Mouse (Mus musculus): ENCODE measurements around the gene Armc8.

DNA sequence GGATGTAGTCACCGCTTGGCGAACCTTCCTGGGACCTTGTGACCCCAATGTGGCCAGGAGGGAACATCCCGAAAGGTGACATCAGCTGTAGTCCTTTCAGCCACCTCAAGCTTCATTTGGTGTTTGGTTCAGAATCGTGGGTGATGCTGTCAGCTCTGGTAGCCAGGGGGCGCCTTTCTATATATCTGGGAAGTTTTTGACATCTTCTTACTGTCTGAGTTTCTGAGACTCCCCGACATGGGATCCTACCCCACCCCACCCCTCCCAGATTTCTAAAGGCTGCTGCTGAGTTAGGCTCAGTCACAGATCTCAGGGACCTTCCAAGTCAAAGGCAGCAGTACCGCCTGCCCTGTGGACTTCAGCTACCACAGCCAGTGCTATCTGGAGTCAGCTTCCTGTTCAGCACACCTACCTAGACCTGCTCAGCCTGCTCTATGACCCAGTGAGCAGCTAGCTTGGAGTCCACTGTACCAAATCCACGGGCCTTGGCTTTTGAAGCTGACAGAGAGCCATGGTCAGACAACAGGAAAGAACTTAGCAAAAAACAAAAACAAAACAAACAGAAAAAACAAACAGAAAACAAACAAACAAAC is 98.9 kb downstream of the Armc8 start:
- TF ChIP-seq POLR2A (IDR thresholded peaks at IDR 0.05; ENCODE audit: extremely low read depth, insufficient read depth, low read length) (no peak), CTCF (IDR thresholded peaks at IDR 0.05; ENCODE audit: low read depth, low read length) (peak; percentile 43)

Data from liver, adult 2 months (tissue).